Mouse (Mus musculus): ENCODE measurements around the gene Pus7l. TPM values are rescaled to one million over a fixed set of nuclear protein-coding genes. Genes with fewer than 3 reads are reported as not detected.
"Not testable (repeated sequence)": the region's sequence is repeated elsewhere in the genome, so short reads cannot be mapped to it uniquely, and the experiment has no call there.

The Pus7l gene
- polyA plus RNA-seq, 1 experiment from 2014 or later: 8.9 TPM

DNA sequence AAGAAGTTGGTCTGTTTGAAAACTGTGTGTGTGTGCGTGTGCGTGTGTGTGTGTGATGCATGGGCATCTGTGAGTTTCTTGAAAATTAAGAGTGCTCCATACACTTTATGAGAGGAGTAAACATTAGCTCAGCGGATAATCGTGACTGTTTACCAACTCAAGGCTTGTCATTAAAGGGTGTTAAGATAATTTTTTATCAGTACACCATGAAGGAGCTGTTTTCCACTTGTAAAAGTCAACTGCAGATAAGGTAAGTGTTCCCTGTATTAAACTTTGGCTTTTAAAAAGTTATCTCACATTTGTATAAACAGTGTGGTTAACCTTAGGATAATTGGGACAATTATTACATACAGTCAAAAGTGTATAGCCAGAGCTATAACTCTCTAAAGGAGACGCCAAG lies 11.0 kb downstream of the Pus7l start:
- H3K4me3 ChIP-seq: no peak overlapping the region
- no peak for DNase-seq (ENCODE audit: low spot score)
- 93% methylated on average over 5 of the region's 5 CpGs for WGBS
- no peaks in the 10 kb centered on the region for H3K27me3 ChIP-seq (replicated peaks; ENCODE audit: low read depth, poor library complexity, severe bottlenecking)
- H3K9me3 ChIP-seq: no peaks in the 10 kb centered on the region
- no peak overlapping the region for H3K27ac ChIP-seq (replicated peaks)
- peaks cover 38% of the 10 kb centered on the region for H3K36me3 ChIP-seq (replicated peaks)
- no peaks in the 10 kb centered on the region for H3K4me1 ChIP-seq

DNA sequence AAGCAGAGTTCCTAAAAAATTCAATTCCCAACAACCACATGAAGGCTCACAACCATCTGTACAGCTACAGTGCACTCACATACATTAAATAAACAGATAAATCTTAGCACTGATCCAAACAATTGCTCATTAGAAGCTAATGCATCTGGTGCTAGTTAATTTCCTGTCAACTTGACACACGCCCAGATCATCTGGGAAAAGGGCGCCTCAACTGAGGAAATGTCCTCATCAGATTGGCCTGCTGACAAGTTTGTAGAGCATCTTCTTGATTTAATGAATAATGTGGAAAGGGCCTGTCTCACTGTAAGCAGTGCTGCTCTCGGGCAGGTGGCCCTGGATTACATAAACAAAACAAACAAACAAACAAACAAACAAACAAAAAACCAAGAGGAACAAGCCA lies 12.8 kb downstream of the Pus7l start:
- DNase-seq (ENCODE audit: low spot score): no peak
- Histone ChIP-seq H3K4me1 (no peaks in the 10 kb centered on the region), H3K36me3 (replicated peaks) (peaks cover 49% of the 10 kb centered on the region), H3K9me3 (no peaks in the 10 kb centered on the region), H3K27me3 (replicated peaks; ENCODE audit: low read depth, poor library complexity, severe bottlenecking) (no peaks in the 10 kb centered on the region), H3K4me3 (no peak overlapping the region), H3K27ac (replicated peaks) (no peak overlapping the region)
- WGBS: 91% methylated on average over 3 of the region's 3 CpGs

- Histone ChIP-seq H3K9me3 (no peaks in the 10 kb centered on the region), H3K27me3 (replicated peaks; ENCODE audit: low read depth, poor library complexity, severe bottlenecking) (no peaks in the 10 kb centered on the region), H3K4me3 (no peak overlapping the region), H3K27ac (replicated peaks) (no peak overlapping the region), H3K36me3 (replicated peaks) (peaks cover 34% of the 10 kb centered on the region), H3K4me1 (no peaks in the 10 kb centered on the region)
- no peak for DNase-seq (ENCODE audit: low spot score)
- 93% methylated on average over 12 of the region's 12 CpGs for WGBS
Measured at GRCm38 (mm10) chr15:94524956-94525355, 18.4 kb downstream of the Pus7l start.

GRCm38 (mm10) chr15:94523251-94523650 lies 20.1 kb downstream of the Pus7l start:
- H3K4me3 ChIP-seq: no peak overlapping the region
- H3K4me1 ChIP-seq: no peaks in the 10 kb centered on the region
- H3K27ac ChIP-seq (replicated peaks): no peak overlapping the region
- no peaks in the 10 kb centered on the region for H3K9me3 ChIP-seq
- DNase-seq (ENCODE audit: low spot score): no peak
- peaks cover 25% of the 10 kb centered on the region for H3K36me3 ChIP-seq (replicated peaks)
- WGBS: 88% methylated on average over 28 of the region's 28 CpGs
- H3K27me3 ChIP-seq (replicated peaks; ENCODE audit: low read depth, poor library complexity, severe bottlenecking): no peaks in the 10 kb centered on the region

- Histone ChIP-seq H3K27ac (replicated peaks) (no peak overlapping the region), H3K9me3 (no peaks in the 10 kb centered on the region), H3K4me3 (no peak overlapping the region), H3K27me3 (replicated peaks; ENCODE audit: low read depth, poor library complexity, severe bottlenecking) (no peaks in the 10 kb centered on the region), H3K36me3 (replicated peaks) (peaks cover 11% of the 10 kb centered on the region; the same call in 1 of the 2 replicates), H3K4me1 (no peaks in the 10 kb centered on the region)
- no peak for DNase-seq (ENCODE audit: low spot score)
- WGBS: 72% methylated on average over 5 of the region's 5 CpGs
Measured at GRCm38 (mm10) chr15:94520959-94521358, 22.4 kb downstream of the Pus7l start.

DNA sequence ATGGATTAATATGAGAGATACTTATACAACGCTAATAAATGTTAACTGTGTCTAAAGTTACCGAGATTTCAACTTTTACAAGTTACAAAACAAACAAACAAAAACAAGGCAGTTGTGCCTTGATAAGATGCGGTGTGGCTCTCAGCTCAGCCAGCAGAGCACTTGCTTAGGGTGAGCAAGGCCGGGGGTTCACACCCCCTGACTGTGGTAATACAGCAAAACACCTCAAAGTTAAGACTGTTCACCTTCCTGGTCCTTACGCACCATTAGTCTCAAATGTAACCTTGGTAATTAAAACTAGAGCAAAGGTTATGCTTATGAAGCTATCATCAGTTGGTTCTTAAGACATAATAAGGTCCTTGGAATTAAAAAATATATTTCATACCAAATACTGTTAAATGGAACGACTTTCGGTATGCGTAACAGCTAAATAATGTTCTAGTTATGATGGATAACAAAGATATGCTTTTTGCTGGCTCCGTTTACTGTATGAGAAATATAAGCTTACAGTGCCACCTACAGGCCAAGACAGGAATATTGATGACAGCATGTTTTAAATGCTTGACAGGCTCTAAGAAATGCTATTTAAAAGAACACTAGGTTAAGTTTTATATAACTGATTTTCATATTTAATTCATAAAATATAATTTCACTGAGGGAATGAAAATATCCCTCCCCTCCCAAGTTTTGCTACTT lies 23.0 kb downstream of the Pus7l start:
- H3K27me3 ChIP-seq (replicated peaks; ENCODE audit: low read depth, poor library complexity, severe bottlenecking): no peaks in the 10 kb centered on the region
- no peak overlapping the region for H3K27ac ChIP-seq (replicated peaks)
- H3K4me1 ChIP-seq: no peaks in the 10 kb centered on the region
- no peak overlapping the region for H3K4me3 ChIP-seq
- WGBS: 53% methylated on average over 9 of the region's 9 CpGs
- H3K9me3 ChIP-seq: no peaks in the 10 kb centered on the region
- H3K36me3 ChIP-seq (replicated peaks): peaks cover 8% of the 10 kb centered on the region; the same call in 1 of the 2 replicates
- DNase-seq (ENCODE audit: low spot score): peak; percentile 32

DNA sequence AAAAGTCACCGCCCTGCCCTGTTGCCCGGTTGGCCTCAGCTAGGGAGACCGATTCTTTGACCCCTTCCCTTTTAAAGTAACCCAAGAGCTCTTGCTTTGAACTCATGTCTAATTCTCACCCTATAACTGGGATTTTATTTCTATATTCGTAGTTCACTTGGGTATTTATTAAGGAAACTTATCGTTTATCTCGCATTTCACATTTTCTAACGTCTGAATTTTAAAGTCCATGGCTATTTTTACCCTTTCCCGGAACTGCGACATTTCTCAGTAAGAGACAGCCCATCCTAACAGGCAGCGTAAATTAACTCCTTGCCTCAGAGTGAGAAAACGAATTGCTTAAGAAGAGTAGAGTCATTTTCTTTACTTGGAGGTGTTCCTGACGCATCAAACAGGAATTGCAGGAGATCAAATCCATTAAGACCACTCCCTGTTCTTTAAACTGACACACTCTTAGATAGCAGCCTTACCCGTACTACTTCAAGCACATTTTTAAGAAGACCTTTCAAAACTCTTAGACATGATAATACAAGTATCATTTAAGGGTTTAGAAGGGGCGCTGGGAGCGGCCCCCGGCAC lies 25.3 kb downstream of the Pus7l start:
- whole genome bisulfite sequencing: 72% methylated on average over 16 of the region's 16 CpGs
- Histone ChIP-seq H3K27ac (replicated peaks) (no peak overlapping the region), H3K9me3 (no peaks in the 10 kb centered on the region), H3K4me1 (no peaks in the 10 kb centered on the region), H3K36me3 (replicated peaks) (peaks cover 3% of the 10 kb centered on the region; the same call in 1 of the 2 replicates), H3K4me3 (no peak overlapping the region), H3K27me3 (replicated peaks; ENCODE audit: low read depth, poor library complexity, severe bottlenecking) (no peaks in the 10 kb centered on the region)
- DNase-seq (ENCODE audit: low spot score): no peak

GRCm38 (mm10) chr15:94503451-94504215 lies 39.7 kb downstream of the Pus7l start:
- no peak overlapping the region for H3K4me3 ChIP-seq
- no peaks in the 10 kb centered on the region for H3K9me3 ChIP-seq
- 86% methylated on average over 12 of the region's 12 CpGs for WGBS
- H3K27me3 ChIP-seq (replicated peaks; ENCODE audit: low read depth, poor library complexity, severe bottlenecking): no peaks in the 10 kb centered on the region
- H3K36me3 ChIP-seq (replicated peaks): no peaks in the 10 kb centered on the region
- no peaks in the 10 kb centered on the region for H3K4me1 ChIP-seq
- no peak overlapping the region for H3K27ac ChIP-seq (replicated peaks)
- DNase-seq (ENCODE audit: low spot score): no peak

- H3K9me3 ChIP-seq: no peaks in the 10 kb centered on the region
- H3K27me3 ChIP-seq (replicated peaks; ENCODE audit: low read depth, poor library complexity, severe bottlenecking): no peaks in the 10 kb centered on the region
- DNase-seq (ENCODE audit: low spot score): no peak
- H3K4me1 ChIP-seq: no peaks in the 10 kb centered on the region
- H3K4me3 ChIP-seq: no peak overlapping the region
- no peaks in the 10 kb centered on the region for H3K36me3 ChIP-seq (replicated peaks)
- 83% methylated on average over 1 of the region's 1 CpGs for WGBS
- H3K27ac ChIP-seq (replicated peaks): no peak overlapping the region
Measured at GRCm38 (mm10) chr15:94499260-94499659, 44.1 kb downstream of the Pus7l start.

DNA sequence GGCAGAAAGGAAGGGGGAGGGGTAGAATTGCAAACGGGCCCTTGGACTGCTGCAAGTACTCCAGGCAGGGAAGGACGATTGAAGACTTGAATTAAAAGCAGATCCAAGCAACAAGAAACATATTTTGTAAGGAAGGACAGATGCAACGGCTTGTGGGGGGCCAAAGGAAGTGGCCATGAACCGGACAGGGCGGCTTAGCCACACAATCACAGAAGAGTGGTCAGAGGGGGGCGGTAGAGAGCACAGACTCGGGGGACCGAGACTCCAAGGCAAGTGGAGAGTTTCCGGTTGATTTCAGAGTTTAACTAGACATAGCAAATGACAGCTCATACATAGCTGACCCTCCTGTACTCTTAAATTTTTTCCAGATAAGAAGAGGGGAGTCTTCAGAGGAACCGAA lies 47.4 kb downstream of the Pus7l start:
- Histone ChIP-seq H3K36me3 (replicated peaks) (no peaks in the 10 kb centered on the region), H3K27me3 (replicated peaks; ENCODE audit: low read depth, poor library complexity, severe bottlenecking) (no peaks in the 10 kb centered on the region), H3K27ac (replicated peaks) (no peak overlapping the region), H3K4me1 (no peaks in the 10 kb centered on the region), H3K4me3 (no peak overlapping the region), H3K9me3 (no peaks in the 10 kb centered on the region)
- 65% methylated on average over 10 of the region's 10 CpGs for WGBS
- peak; percentile 47 for DNase-seq (ENCODE audit: low spot score)

DNA sequence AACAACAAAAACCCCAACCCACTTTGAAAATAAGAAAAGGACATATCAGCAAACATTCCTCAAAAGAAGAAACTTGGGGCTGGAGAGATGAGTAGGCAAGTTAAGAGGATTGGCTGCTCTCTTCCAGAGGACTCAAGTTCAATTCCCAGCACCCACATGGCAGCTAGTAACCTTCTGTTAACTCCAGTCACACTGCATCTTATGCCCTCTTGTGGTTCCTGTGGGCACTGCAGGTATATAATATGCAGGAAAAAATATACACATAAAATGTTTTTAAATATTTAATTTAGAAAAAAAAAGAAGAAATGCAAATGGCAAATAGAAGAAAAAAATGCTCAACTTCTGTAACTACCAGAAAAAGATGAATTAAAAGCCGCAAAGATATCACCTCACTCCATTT lies 48.9 kb downstream of the Pus7l start:
- no peaks in the 10 kb centered on the region for H3K27me3 ChIP-seq (replicated peaks; ENCODE audit: low read depth, poor library complexity, severe bottlenecking)
- H3K36me3 ChIP-seq (replicated peaks): no peaks in the 10 kb centered on the region
- no peak for DNase-seq (ENCODE audit: low spot score)
- H3K27ac ChIP-seq (replicated peaks): no peak overlapping the region
- no peaks in the 10 kb centered on the region for H3K9me3 ChIP-seq
- H3K4me3 ChIP-seq: no peak overlapping the region
- 97% methylated on average over 1 of the region's 1 CpGs for WGBS
- no peaks in the 10 kb centered on the region for H3K4me1 ChIP-seq

DNA sequence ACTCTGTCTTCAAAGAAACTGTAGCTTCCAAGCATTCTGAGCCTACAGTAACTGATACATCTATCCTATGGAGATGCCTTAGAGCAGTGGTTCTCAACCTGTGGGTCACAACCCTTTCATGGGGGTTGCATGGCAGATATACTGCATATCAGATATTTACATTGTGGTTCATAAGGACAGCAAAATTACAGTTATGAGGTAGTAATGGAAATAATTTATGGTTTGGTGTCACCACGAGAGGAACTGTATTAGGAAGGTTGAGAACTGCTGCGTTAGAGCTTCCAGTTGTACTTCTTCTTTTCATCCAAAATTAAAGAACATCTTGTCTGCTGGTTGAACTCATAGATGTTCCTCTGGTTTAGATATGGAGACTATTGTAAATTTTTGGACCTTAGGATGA lies 53.9 kb downstream of the Pus7l start:
- no peak overlapping the region for H3K27ac ChIP-seq (replicated peaks)
- H3K9me3 ChIP-seq: no peaks in the 10 kb centered on the region
- no peaks in the 10 kb centered on the region for H3K27me3 ChIP-seq (replicated peaks; ENCODE audit: low read depth, poor library complexity, severe bottlenecking)
- DNase-seq (ENCODE audit: low spot score): no peak
- no peaks in the 10 kb centered on the region for H3K4me1 ChIP-seq
- no peaks in the 10 kb centered on the region for H3K36me3 ChIP-seq (replicated peaks)
- H3K4me3 ChIP-seq: no peak overlapping the region
- 92% methylated on average over 2 of the region's 2 CpGs for WGBS

- 90% methylated on average over 2 of the region's 2 CpGs for WGBS
- not testable (repeated sequence) for H3K36me3 ChIP-seq (replicated peaks); DNase-seq (ENCODE audit: low spot score); H3K27me3 ChIP-seq (replicated peaks; ENCODE audit: low read depth, poor library complexity, severe bottlenecking); H3K4me1 ChIP-seq; H3K27ac ChIP-seq (replicated peaks); H3K9me3 ChIP-seq; H3K4me3 ChIP-seq
Measured at GRCm38 (mm10) chr15:94488028-94488427, 55.3 kb downstream of the Pus7l start.
